Mouse (Mus musculus) forebrain, embryonic 15.5 days (tissue): ENCODE results near the gene Smyd5. TPM values are rescaled to one million over a fixed set of nuclear protein-coding genes. Genes with fewer than 3 reads are reported as not detected.
A peak's percentile ranks its signal among the peaks of the same experiment; 100 is the strongest.

ENCODE experiments used
- ATAC-seq: fragments of 200-750 bp; cut with Nextera tagmentation; replicated peaks from 2 replicates; pipeline ENCODE4 v1.8.0; 2017; ENCODE audit warnings: mild to moderate bottlenecking, moderate TSS enrichment, moderate library complexity
- H3K27ac ChIP-seq: fragments of 300-500 bp; sonication (generic); replicated peaks from 2 replicates; pipeline ENCODE4 v1.5.1; 2015; ENCODE audit warnings: mild to moderate bottlenecking, inconsistent platforms
- H3K27me3 ChIP-seq: fragments of 300-500 bp; sonication (generic); 2 replicates; pipeline ENCODE4 v1.6.1; 2015; ENCODE audit warnings: inconsistent platforms
- H3K36me3 ChIP-seq: fragments of 300-500 bp; sonication (generic); 2 replicates; pipeline ENCODE4 v1.6.1; 2015; ENCODE audit warnings: mild to moderate bottlenecking, inconsistent platforms
- H3K4me1 ChIP-seq: fragments of 300-500 bp; sonication (generic); 2 replicates; pipeline ENCODE4 v1.6.1; 2015; ENCODE audit warnings: inconsistent platforms
- H3K4me2 ChIP-seq: fragments of 300-500 bp; sonication (generic); replicated peaks from 2 replicates; pipeline ENCODE4 v1.6.1; 2015; ENCODE audit warnings: mild to moderate bottlenecking, inconsistent platforms
- H3K4me3 ChIP-seq: fragments of 300-500 bp; sonication (generic); 2 replicates; pipeline ENCODE4 v1.5.1; 2015; ENCODE audit warnings: mild to moderate bottlenecking, inconsistent platforms
- H3K9ac ChIP-seq: fragments of 300-500 bp; sonication (generic); replicated peaks from 2 replicates; pipeline ENCODE4 v1.6.1; 2015; ENCODE audit warnings: mild to moderate bottlenecking, inconsistent platforms
- H3K9me3 ChIP-seq: fragments of 300-500 bp; sonication (generic); 2 replicates; pipeline ENCODE4 v1.6.1; 2016; ENCODE audit warnings: inconsistent platforms
- WGBS: fragments of 180-500 bp; shearing (Covaris S2); methylation state at CpG from one replicate; pipeline ENCODE4 v1.1.7; 2015; ENCODE audit warnings: mixed read lengths; 5-methylcytosine and 5-hydroxymethylcytosine counted together
- polyA plus RNA-seq: library from polyadenylated mRNA; unstranded; fragments of >200 nt; fragmentation: Nextera tagmentation; extraction: Ambion mirVana; gene quantifications from 2 replicates; pipeline ENCODE4 v1.2.1, GENCODE M21; 2015

Smyd5 gene
- polyA plus RNA-seq, 1 experiment from 2014 or later = 54.2 TPM

- H3K4me2 ChIP-seq = no peak overlapping the region
- WGBS = 51% methylated on average over 14 of the region's 14 CpGs
- H3K9me3 ChIP-seq = no peaks in the 10 kb centered on the region
- ATAC-seq = no peak
- no peak overlapping the region for H3K9ac ChIP-seq
- no peak overlapping the region for H3K27ac ChIP-seq
- no peaks in the 10 kb centered on the region for H3K4me1 ChIP-seq
- no peak overlapping the region for H3K4me3 ChIP-seq
- H3K36me3 ChIP-seq = peaks cover 6% of the 10 kb centered on the region; the same call in 1 of the 2 replicates
- peaks cover 5% of the 10 kb centered on the region; the same call in 1 of the 2 replicates for H3K27me3 ChIP-seq
Observed at GRCm38 (mm10) chr6:85478416-85478815, 46.6 kb downstream of the Smyd5 start.

GRCm38 (mm10) chr6:85479979-85480378, 48.2 kb downstream of the Smyd5 start:
- Histone ChIP-seq H3K4me2 (no peak overlapping the region), H3K27me3 (peaks cover 20% of the 10 kb centered on the region), H3K36me3 (peaks cover 3% of the 10 kb centered on the region; the same call in 1 of the 2 replicates), H3K4me3 (no peak overlapping the region), H3K4me1 (peaks cover 14% of the 10 kb centered on the region), H3K9ac (no peak overlapping the region), H3K9me3 (no peaks in the 10 kb centered on the region), H3K27ac (no peak overlapping the region)
- 79% methylated on average over 5 of the region's 5 CpGs for WGBS
- no peak; the same call in 1 of the 2 replicates for ATAC-seq

DNA sequence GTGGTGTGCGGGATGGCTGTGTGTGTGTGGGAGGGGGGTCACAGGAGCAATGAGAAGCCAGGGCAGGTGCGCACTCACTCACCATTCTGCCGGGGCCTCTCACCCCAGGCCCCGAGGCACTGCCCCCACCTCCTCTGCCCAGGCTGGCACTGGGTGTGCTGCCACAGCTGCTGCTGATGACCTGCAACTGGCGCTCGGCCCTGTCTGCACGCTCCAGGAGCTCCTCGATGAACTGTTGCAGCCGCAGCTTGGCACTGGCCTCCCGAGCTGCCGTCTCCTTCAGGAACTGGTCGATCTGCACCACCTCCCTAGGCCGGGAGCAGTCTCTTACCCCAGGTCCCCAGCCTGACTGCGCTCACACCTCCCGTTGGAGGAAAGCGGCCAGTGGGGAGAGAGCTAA, 48.9 kb downstream of the Smyd5 start:
- ATAC-seq = no peak
- Histone ChIP-seq H3K4me1 (peaks cover 14% of the 10 kb centered on the region), H3K4me3 (no peak overlapping the region), H3K9me3 (no peaks in the 10 kb centered on the region), H3K27ac (no peak overlapping the region), H3K9ac (no peak overlapping the region), H3K4me2 (no peak overlapping the region), H3K27me3 (peaks cover 27% of the 10 kb centered on the region), H3K36me3 (0 out of 2 replicates have a peak, but pooled peaks cover 3% of the 10 kb centered on the region)
- WGBS = 67% methylated on average over 16 of the region's 16 CpGs

GRCm38 (mm10) chr6:85483843-85484721, 52.3 kb downstream of the Smyd5 start:
- 0 out of 2 replicates have a peak overlapping the region, but pooled peaks have one; percentile 5 for H3K9ac ChIP-seq
- WGBS = 4% methylated on average over 91 of the region's 92 CpGs
- H3K27ac ChIP-seq = no peak overlapping the region
- 0 out of 2 replicates have a peak, but pooled peaks have one; percentile 23 for ATAC-seq
- H3K4me3 ChIP-seq = peak overlapping the region; percentile 38
- H3K4me2 ChIP-seq = peak overlapping the region; percentile 53
- peaks cover 34% of the 10 kb centered on the region for H3K27me3 ChIP-seq
- H3K9me3 ChIP-seq = no peaks in the 10 kb centered on the region
- peaks cover 14% of the 10 kb centered on the region for H3K4me1 ChIP-seq
- H3K36me3 ChIP-seq = no peaks in the 10 kb centered on the region

GRCm38 (mm10) chr6:85485738-85486137, 53.9 kb downstream of the Smyd5 start:
- Histone ChIP-seq H3K4me1 (peaks cover 14% of the 10 kb centered on the region), H3K4me2 (no peak overlapping the region), H3K9ac (no peak overlapping the region), H3K4me3 (no peak overlapping the region), H3K27me3 (peaks cover 34% of the 10 kb centered on the region), H3K36me3 (no peaks in the 10 kb centered on the region), H3K27ac (no peak overlapping the region), H3K9me3 (no peaks in the 10 kb centered on the region)
- WGBS = 67% methylated on average over 2 of the region's 2 CpGs
- no peak for ATAC-seq

GRCm38 (mm10) chr6:85488510-85488909, 56.7 kb downstream of the Smyd5 start:
- no peaks in the 10 kb centered on the region for H3K9me3 ChIP-seq
- H3K27me3 ChIP-seq = peaks cover 29% of the 10 kb centered on the region
- H3K4me2 ChIP-seq = no peak overlapping the region
- no peak overlapping the region for H3K9ac ChIP-seq
- no peaks in the 10 kb centered on the region for H3K36me3 ChIP-seq
- WGBS = 27% methylated on average over 4 of the region's 4 CpGs
- H3K4me3 ChIP-seq = no peak overlapping the region
- no peak overlapping the region for H3K27ac ChIP-seq
- peaks cover 14% of the 10 kb centered on the region for H3K4me1 ChIP-seq
- ATAC-seq = no peak

DNA sequence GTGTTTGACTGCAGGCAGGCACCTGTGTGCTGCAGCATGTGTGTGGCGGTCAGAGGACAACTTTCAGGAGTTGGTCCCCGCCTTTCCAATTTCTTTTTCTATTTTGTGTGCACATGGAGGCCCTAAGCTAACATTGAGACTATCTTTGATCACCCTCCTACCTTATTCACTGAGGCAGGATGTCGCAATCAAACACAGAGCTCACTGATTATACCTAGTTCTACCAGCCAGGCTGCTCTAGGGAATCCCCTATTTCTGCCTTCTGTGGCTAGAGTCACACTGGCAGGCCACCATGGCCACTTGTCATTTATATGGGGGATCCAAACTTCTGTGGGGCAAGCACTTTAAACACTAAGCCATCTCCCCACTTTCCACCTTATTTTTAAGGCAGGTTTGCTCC, 57.9 kb downstream of the Smyd5 start:
- 88% methylated on average over 3 of the region's 3 CpGs for WGBS
- no peak overlapping the region for H3K9ac ChIP-seq

DNA sequence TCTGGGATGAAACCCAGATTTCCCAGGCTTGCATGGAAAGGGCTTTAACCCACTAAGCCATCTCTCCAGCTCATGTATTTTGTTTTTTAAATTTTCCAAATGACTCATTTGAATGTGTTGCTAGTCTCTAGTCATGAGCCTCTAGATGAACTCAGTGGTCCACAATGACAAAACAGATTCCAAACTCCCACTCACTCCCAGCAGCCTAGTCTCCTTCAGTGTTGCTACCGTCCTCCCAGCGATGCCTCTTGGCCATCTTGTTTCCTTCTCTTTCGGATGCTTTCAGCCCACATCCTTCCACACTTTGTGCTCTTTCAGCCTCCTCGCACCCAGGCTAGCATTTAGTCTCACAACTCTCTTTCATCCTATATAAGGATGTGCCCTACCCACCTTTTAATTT, 58.5 kb downstream of the Smyd5 start:
- Histone ChIP-seq H3K4me2 (no peak overlapping the region), H3K9me3 (no peaks in the 10 kb centered on the region), H3K4me1 (no peaks in the 10 kb centered on the region), H3K27me3 (peaks cover 11% of the 10 kb centered on the region; the same call in 1 of the 2 replicates), H3K36me3 (no peaks in the 10 kb centered on the region), H3K9ac (no peak overlapping the region), H3K27ac (no peak overlapping the region), H3K4me3 (no peak overlapping the region)
- no peak for ATAC-seq
- 88% methylated on average over 4 of the region's 4 CpGs for WGBS

More for the DNA sequence above, 57.9 kb downstream of the Smyd5 start:
- H3K9me3 ChIP-seq = no peaks in the 10 kb centered on the region
- peaks cover 2% of the 10 kb centered on the region for H3K4me1 ChIP-seq
- H3K27me3 ChIP-seq = peaks cover 17% of the 10 kb centered on the region; the same call in 1 of the 2 replicates
- no peaks in the 10 kb centered on the region for H3K36me3 ChIP-seq
- no peak overlapping the region for H3K27ac ChIP-seq
- no peak overlapping the region for H3K4me2 ChIP-seq
- no peak overlapping the region for H3K4me3 ChIP-seq
- no peak for ATAC-seq

- H3K9me3 ChIP-seq = no peaks in the 10 kb centered on the region
- no peaks in the 10 kb centered on the region for H3K36me3 ChIP-seq
- H3K4me3 ChIP-seq = no peak overlapping the region
- H3K27me3 ChIP-seq = no peaks in the 10 kb centered on the region
- no peak overlapping the region for H3K4me2 ChIP-seq
- H3K27ac ChIP-seq = no peak overlapping the region
- WGBS = 90% methylated on average over 3 of the region's 3 CpGs
- no peak for ATAC-seq
- no peaks in the 10 kb centered on the region for H3K4me1 ChIP-seq
- H3K9ac ChIP-seq = no peak overlapping the region
Observed at GRCm38 (mm10) chr6:85491606-85492005, 59.8 kb downstream of the Smyd5 start.

Other genes with a start within 250 kb of the Smyd5 start
- 68.9 and 78.8 TPM in 2 replicates for gene Emx1, start 244.6 kb upstream of the Smyd5 start, polyA plus RNA-seq
- 24.2 and 25.3 TPM in 2 replicates for gene Sfxn5, start 98.6 kb upstream of the Smyd5 start, polyA plus RNA-seq
- gene Rab11fip5, start 57.4 kb upstream of the Smyd5 start, polyA plus RNA-seq = 15.1 and 15.2 TPM in 2 replicates
- gene Noto, start 8.1 kb upstream of the Smyd5 start, polyA plus RNA-seq = not detected in 2 replicates
- 644 and 647 TPM in 2 replicates for gene Cct7, start 19.5 kb downstream of the Smyd5 start, polyA plus RNA-seq
- 28.7 and 29.7 TPM in 2 replicates for gene Pradc1, start 20.0 kb downstream of the Smyd5 start, polyA plus RNA-seq
- gene Fbxo41, start 71.0 kb downstream of the Smyd5 start, polyA plus RNA-seq = 7.2 and 7.4 TPM in 2 replicates
- gene Egr4, start 81.6 kb downstream of the Smyd5 start, polyA plus RNA-seq = not detected in 2 replicates
- 5.9 TPM in 2 replicates for gene Alms1, start 155.5 kb downstream of the Smyd5 start, polyA plus RNA-seq